In genomic region chr2:131307391-131307790, GRCm38 (mm10) we compare ENCODE assay signal across 20 mouse cellular contexts.
"Had no signal": no experiment of that assay in that cellular context is flagged by ENCODE, and none has a peak within 500 bp of the region (broad histone marks: within the 10 kb centered on the region; RNA-seq: fewer than 3 reads in every experiment).

No protein-coding gene starts in this region.

- H3K27ac ChIP-seq: lung, embryonic 15.5 days; macrophage; midbrain, embryonic 13.5 days; midbrain, embryonic 15.5 days; neural tube, embryonic 12.5 days had no signal

- H3K4me2 ChIP-seq: lung, embryonic 15.5 days; midbrain, embryonic 11.5 days; midbrain, embryonic 13.5 days; midbrain, embryonic 15.5 days; neural tube, embryonic 12.5 days had no signal

- H3K27me3 ChIP-seq: lung, embryonic 15.5 days; megakaryocyte, embryonic 14.5 days; midbrain, embryonic 13.5 days; midbrain, embryonic 15.5 days; neural tube, embryonic 12.5 days had no signal

- H3K4me3 ChIP-seq: lung, embryonic 15.5 days; megakaryocyte, embryonic 14.5 days; midbrain, embryonic 13.5 days; midbrain, embryonic 15.5 days; neural tube, embryonic 12.5 days had no signal

- H3K4me1 ChIP-seq: lung, embryonic 15.5 days; midbrain, embryonic 13.5 days; midbrain, embryonic 15.5 days; neural tube, embryonic 12.5 days had no signal

- H3K9ac ChIP-seq: liver, postnatal 0 days; lung, embryonic 15.5 days; midbrain, embryonic 13.5 days; midbrain, embryonic 15.5 days; neural tube, embryonic 12.5 days had no signal

- H3K9me3 ChIP-seq: lung, embryonic 15.5 days; midbrain, embryonic 13.5 days; midbrain, embryonic 15.5 days; neural tube, embryonic 12.5 days had no signal

- DNase-seq: liver, postnatal 0 days; lung, adult 2 months; lung, postnatal 14 days; lung, postnatal 36 days; retina, postnatal 1 day; right cerebral cortex, adult 18-20 months; right cerebral cortex, postnatal 25 days; right cerebral cortex, postnatal 4 days; spleen, adult 18-20 months; thymus, adult 18-20 months; thymus, postnatal 14 days; thymus, postnatal 36 days had no signal

- ATAC-seq: lung, postnatal 0 days; midbrain, embryonic 13.5 days; midbrain, embryonic 15.5 days had no signal
